Mouse (Mus musculus): ENCODE data around the gene Tdp1.

DNA sequence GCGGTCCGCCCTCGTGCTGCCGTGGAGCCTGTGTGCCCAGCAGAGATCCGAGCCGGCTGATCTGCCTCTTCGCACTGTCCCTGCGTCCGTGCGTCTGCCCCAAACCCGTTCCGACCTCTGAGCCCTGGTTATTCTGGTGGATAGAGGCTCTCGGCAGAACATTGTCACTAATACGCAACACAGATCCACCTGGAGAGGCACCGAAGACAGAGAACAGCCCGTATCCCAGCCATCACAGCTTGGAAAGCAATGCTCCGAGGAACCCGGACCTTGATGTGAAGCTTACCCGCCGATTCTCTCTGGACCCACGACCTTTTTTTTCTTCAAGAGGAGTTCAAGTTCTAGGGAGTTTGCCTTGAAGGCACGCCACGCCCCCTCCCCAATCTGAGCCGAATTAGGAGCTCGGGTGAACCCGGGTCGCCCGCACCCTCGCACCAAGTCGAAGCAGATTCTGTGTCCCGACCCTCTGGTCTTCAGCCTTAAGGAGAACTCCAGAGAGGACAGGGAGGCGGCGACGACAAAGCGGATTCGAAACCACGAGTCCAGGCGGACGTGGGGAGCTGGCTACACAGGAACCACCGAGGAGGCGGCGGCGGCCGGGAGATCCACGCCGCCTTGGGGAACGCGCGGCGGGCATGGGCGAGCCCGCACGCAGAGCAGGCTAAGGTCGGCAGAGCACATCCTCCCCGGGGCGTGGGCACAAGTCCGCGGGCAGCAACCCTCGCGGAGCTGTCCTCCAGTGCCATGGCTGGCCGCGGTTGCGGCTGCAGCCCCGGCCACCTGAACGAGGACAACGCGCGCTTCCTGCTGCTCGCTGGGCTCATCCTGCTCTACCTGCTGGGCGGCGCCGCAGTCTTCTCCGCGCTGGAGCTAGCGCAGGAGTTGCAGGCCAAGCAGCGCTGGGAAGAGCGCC is 81.1 kb downstream of the Tdp1 start:
- TF ChIP-seq CTCF (IDR thresholded peaks at IDR 0.05; ENCODE audit: low read depth, low read length) (no peak), POLR2A (IDR thresholded peaks at IDR 0.05; ENCODE audit: insufficient read depth, low read length) (no peak), EP300 (IDR thresholded peaks at IDR 0.05; ENCODE audit: insufficient read depth, low read depth, low read length) (no peak)

Measured in ES-Bruce4 (cell line).